Mouse (Mus musculus): ENCODE results near the gene Fen1. TPM values are rescaled to one million over a fixed set of nuclear protein-coding genes. Genes with fewer than 3 reads are reported as not detected.

Fen1 gene
- 17.2 and 22.1 TPM in 2 replicates for polyA plus RNA-seq (2011; ENCODE audit: insufficient read length, low read depth, missing spikeins)

DNA sequence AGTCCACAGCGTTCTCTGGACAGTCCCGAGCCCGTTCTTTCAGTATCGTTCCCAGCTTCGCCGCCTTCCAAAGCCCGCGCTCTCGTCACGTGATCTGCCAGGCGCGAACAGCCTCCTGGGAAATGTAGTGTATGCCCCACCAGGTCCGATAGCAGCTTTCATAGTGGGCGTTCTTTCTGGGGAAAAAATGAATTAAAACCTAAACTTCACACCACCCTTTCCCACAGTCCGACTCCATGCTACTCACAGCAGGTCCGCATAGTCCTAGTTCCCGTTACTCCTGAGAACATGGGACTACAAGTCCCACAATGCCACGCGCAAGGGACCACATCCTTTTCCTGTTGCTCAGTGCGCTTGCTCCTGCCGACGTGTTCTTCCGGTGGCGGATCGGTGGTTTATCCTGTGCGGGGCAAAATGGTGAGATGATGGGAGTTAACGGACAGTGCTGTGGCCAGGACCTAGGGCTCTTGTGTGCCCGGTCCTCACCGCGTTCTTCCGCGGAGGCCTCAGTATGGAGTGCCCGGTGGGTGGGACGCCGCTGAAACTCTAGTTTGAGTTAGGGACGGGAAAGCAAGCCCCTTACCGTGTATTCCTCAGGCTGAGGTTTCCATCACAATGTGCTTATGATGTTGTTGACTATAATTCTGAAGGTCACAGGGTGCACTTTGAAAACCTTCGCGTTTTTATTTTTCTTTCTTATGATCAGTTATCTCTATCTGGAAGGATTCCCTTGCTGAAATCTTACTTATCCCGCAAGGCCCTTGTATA, at the start of gene Fen1, which contains the start of gene Tmem258:
Fen1 (minus strand) TSS at position 322 of the 768 bp plus-strand sequence.
Tmem258 (plus strand) TSS at position 167 of the 768 bp plus-strand sequence.
- TF ChIP-seq POLR2A (IDR thresholded peaks at IDR 0.05; ENCODE audit: low read depth, low read length) (peak; percentile 88), CTCF (IDR thresholded peaks at IDR 0.05; ENCODE audit: borderline replicate concordance, insufficient read depth, low read length) (no peak)
- H3K4me3 ChIP-seq (ENCODE audit: insufficient read depth, low read length) = peak within 1 kb of the TSS; percentile 89
- peak within 1 kb of the TSS; percentile 71 for H3K27ac ChIP-seq (ENCODE audit: insufficient read depth, low read length)
- H3K4me1 ChIP-seq (ENCODE audit: control insufficient read depth, insufficient read depth, low read length) = 0 out of 2 replicates have a peak, but pooled peaks cover 3% of the 10 kb centered on the region

- Histone ChIP-seq H3K27ac (ENCODE audit: insufficient read depth, low read length) (no peak overlapping the region), H3K4me3 (ENCODE audit: insufficient read depth, low read length) (no peak overlapping the region), H3K4me1 (ENCODE audit: control insufficient read depth, insufficient read depth, low read length) (no peaks in the 10 kb centered on the region)
- TF ChIP-seq CTCF (IDR thresholded peaks at IDR 0.05; ENCODE audit: borderline replicate concordance, insufficient read depth, low read length) (no peak), POLR2A (IDR thresholded peaks at IDR 0.05; ENCODE audit: low read depth, low read length) (no peak)
These were observed 44.2 kb upstream of the Fen1 start for GRCm38 (mm10) chr19:10248128-10248527.

- H3K4me1 ChIP-seq (ENCODE audit: control insufficient read depth, insufficient read depth, low read length) = no peaks in the 10 kb centered on the region
These were observed 43.2 kb upstream of the Fen1 start for GRCm38 (mm10) chr19:10247165-10247564.

GRCm38 (mm10) chr19:10244183-10244582, 40.2 kb upstream of the Fen1 start:
- no peak for TF ChIP-seq POLR2A (IDR thresholded peaks at IDR 0.05; ENCODE audit: low read depth, low read length)
- TF ChIP-seq CTCF (IDR thresholded peaks at IDR 0.05; ENCODE audit: borderline replicate concordance, insufficient read depth, low read length) = peak; percentile 38; the same call in 1 of the 2 replicates
- Histone ChIP-seq H3K4me1 (ENCODE audit: control insufficient read depth, insufficient read depth, low read length) (no peaks in the 10 kb centered on the region), H3K4me3 (ENCODE audit: insufficient read depth, low read length) (no peak overlapping the region), H3K27ac (ENCODE audit: insufficient read depth, low read length) (no peak overlapping the region)

More at GRCm38 (mm10) chr19:10247165-10247564, 43.2 kb upstream of the Fen1 start:
- TF ChIP-seq POLR2A (IDR thresholded peaks at IDR 0.05; ENCODE audit: low read depth, low read length) = no peak
- TF ChIP-seq CTCF (IDR thresholded peaks at IDR 0.05; ENCODE audit: borderline replicate concordance, insufficient read depth, low read length) = no peak
- H3K27ac ChIP-seq (ENCODE audit: insufficient read depth, low read length) = no peak overlapping the region
- no peak overlapping the region for H3K4me3 ChIP-seq (ENCODE audit: insufficient read depth, low read length)

GRCm38 (mm10) chr19:10242916-10243315, 38.9 kb upstream of the Fen1 start:
- Histone ChIP-seq H3K4me3 (ENCODE audit: insufficient read depth, low read length) (no peak overlapping the region), H3K4me1 (ENCODE audit: control insufficient read depth, insufficient read depth, low read length) (no peaks in the 10 kb centered on the region), H3K27ac (ENCODE audit: insufficient read depth, low read length) (no peak overlapping the region)
- TF ChIP-seq CTCF (IDR thresholded peaks at IDR 0.05; ENCODE audit: borderline replicate concordance, insufficient read depth, low read length) (no peak), POLR2A (IDR thresholded peaks at IDR 0.05; ENCODE audit: low read depth, low read length) (no peak)

GRCm38 (mm10) chr19:10240654-10241305, 36.8 kb upstream of the Fen1 start, which contains the start of gene Myrf:
Gene Myrf, minus strand, starts transcription at chr19:10240748.
- no peak for TF ChIP-seq POLR2A (IDR thresholded peaks at IDR 0.05; ENCODE audit: low read depth, low read length)
- TF ChIP-seq CTCF (IDR thresholded peaks at IDR 0.05; ENCODE audit: borderline replicate concordance, insufficient read depth, low read length) = peak; percentile 98
- Histone ChIP-seq H3K27ac (ENCODE audit: insufficient read depth, low read length) (no peak within 1 kb of the TSS), H3K4me1 (ENCODE audit: control insufficient read depth, insufficient read depth, low read length) (no peaks in the 10 kb centered on the region), H3K4me3 (ENCODE audit: insufficient read depth, low read length) (peak within 1 kb of the TSS; percentile 12; the same call in 1 of the 2 replicates)

GRCm38 (mm10) chr19:10239975-10240653, 36.1 kb upstream of the Fen1 start:
- H3K4me1 ChIP-seq (ENCODE audit: control insufficient read depth, insufficient read depth, low read length) = no peaks in the 10 kb centered on the region
- TF ChIP-seq CTCF (IDR thresholded peaks at IDR 0.05; ENCODE audit: borderline replicate concordance, insufficient read depth, low read length) (no peak), POLR2A (IDR thresholded peaks at IDR 0.05; ENCODE audit: low read depth, low read length) (no peak)
- peak overlapping the region; percentile 12; the same call in 1 of the 2 replicates for H3K4me3 ChIP-seq (ENCODE audit: insufficient read depth, low read length)
- H3K27ac ChIP-seq (ENCODE audit: insufficient read depth, low read length) = no peak overlapping the region

GRCm38 (mm10) chr19:10239419-10239818, 35.5 kb upstream of the Fen1 start:
- Histone ChIP-seq H3K4me1 (ENCODE audit: control insufficient read depth, insufficient read depth, low read length) (no peaks in the 10 kb centered on the region), H3K4me3 (ENCODE audit: insufficient read depth, low read length) (no peak overlapping the region), H3K27ac (ENCODE audit: insufficient read depth, low read length) (no peak overlapping the region)
- no peak for TF ChIP-seq CTCF (IDR thresholded peaks at IDR 0.05; ENCODE audit: borderline replicate concordance, insufficient read depth, low read length)
- no peak for TF ChIP-seq POLR2A (IDR thresholded peaks at IDR 0.05; ENCODE audit: low read depth, low read length)

DNA sequence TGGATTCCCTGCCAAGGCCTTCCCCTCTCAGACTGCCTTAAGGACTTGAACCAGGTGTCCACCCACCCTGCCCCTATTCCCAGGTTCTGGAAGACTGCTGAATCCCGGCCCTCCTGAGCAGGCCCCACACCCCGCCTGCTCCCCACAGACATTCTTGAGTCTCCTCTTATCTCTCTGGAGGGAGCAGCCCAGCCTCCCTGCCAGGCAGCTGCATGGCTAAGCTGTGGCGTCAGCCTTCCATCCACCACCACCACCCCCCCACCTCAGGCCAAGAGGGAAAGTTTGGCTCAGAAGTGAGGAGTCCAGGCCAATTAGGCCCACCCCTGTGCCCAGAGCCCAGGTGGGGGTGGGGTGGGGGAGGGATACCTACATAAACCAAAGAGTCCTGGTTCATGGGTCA, 34.5 kb upstream of the Fen1 start:
- TF ChIP-seq CTCF (IDR thresholded peaks at IDR 0.05; ENCODE audit: borderline replicate concordance, insufficient read depth, low read length) = no peak
- no peak for TF ChIP-seq POLR2A (IDR thresholded peaks at IDR 0.05; ENCODE audit: low read depth, low read length)
- Histone ChIP-seq H3K27ac (ENCODE audit: insufficient read depth, low read length) (no peak overlapping the region), H3K4me3 (ENCODE audit: insufficient read depth, low read length) (no peak overlapping the region), H3K4me1 (ENCODE audit: control insufficient read depth, insufficient read depth, low read length) (no peaks in the 10 kb centered on the region)
